Mouse (Mus musculus) subcutaneous adipose tissue, adult 2 months (tissue): Measurements from ENCODE around the gene Olfr1109. TPM values are rescaled to one million over a fixed set of nuclear protein-coding genes. Genes with fewer than 3 reads are reported as not detected.

Experiments
- polyA plus RNA-seq: library from polyadenylated mRNA; depleted of rRNA; stranded (reverse); fragments of >200 nt; gene quantifications from 2 replicates; pipeline ENCODE4 v1.2.3, GENCODE M21; 2012; ENCODE audit warnings: low replicate concordance; rRNA removed

The Olfr1109 gene
- polyA plus RNA-seq = not detected in 2 replicates

DNA sequence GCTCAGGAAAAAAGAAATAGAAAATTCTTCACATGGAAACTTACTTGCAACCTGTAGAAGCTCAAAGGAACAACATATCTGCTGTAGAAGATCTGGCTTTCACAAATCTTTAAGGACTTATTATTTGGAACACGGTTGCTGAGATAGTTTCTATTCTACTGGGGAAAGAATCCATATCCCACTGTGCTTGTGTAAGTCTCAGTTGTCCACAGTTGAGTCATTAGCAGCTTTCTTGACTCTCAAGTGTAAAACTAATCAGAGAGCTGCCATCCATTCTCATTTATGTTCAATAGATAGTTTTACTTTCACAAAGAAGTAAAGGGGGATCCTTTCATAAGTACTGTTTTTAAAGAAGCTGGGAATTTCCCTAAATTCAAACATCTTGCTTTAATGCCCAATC lies at the start of gene Olfr1109:
TSS of gene Olfr1109 (minus strand) at position 101 of the 400 bp plus-strand sequence.

DNA sequence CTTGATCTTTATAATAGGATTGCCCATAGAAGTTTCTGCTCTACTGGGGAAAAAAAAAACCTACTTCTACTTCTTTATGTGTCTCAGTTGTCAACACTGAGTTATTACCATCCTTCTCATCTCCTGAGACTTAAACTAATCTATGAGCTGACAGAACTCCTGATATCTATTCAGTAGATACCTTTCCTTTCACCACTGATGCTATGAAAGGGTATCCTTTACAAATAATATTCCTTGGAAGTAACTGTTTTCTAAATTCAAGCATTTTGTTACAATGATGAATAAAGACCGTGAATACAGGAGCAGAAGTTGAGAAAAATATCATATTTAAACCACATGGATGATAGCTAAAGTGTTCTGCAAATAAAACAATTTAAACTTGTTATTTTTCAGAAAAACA lies 44.4 kb upstream of the Olfr1109 start, which contains the start of gene Olfr1110:
TSS of gene Olfr1110 (minus strand) at position 101 of the 400 bp plus-strand sequence.

DNA sequence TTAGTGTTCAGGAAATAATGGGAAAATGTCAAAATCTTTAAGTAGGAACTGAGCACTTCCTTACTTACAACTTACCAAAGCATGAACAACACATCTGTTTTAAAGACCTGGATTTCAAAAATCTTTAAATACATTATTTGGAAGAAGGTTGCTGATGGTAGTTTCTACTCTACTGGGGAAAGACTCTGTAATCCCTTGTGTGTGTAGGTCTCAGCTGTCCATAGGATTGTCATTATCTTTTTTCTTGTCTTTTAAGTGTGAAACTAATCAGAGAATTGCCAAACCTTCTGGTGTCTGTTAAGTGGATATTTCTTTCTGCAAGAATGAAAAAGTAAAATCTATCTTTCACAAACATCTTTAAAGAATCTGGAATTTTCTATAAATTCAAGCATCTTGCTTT lies 18.7 kb upstream of the Olfr1109 start, which contains the start of gene Olfr259:
TSS of gene Olfr259 (minus strand) at position 101 of the 400 bp plus-strand sequence.

DNA sequence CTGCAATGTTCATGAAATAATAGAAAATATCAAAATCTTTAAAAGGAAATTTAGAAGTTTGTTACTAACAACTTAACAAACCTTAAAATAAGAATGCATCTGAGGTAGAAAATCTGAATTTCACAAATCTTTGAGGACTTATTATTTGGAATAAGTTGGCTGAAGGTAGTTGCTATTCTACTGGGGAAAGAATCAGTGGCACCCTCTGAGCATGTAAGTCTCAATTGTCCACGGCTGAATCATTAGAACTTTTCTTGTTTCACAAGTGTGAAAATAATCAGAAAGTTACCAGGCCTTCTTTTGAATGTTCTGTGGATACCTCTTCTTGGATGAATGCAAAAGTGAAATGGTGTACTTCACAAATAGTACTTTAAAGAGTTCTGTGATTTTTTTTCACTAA lies 20.1 kb downstream of the Olfr1109 start, which contains the start of gene Olfr1107:
TSS of gene Olfr1107 (minus strand) at position 101 of the 400 bp plus-strand sequence.

DNA sequence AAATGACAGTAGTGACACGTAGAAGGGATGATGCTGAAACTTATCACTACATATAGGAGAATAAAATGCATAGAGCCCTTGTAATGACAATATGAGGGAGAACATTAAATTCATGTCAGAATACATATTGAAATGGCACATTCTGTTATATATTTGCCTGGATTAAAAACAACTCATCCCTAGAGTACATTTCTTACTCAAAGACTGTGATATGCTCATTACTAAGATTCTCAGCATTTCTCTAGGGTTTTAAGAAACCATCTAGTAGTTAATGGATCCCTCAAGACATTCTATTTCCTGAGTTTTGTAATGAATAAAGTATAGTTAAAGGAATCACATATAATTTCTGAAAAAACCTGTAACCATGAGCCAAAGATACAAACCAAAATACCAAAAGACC lies 43.6 kb downstream of the Olfr1109 start, which contains the start of gene Olfr1106:
TSS of gene Olfr1106 (minus strand) at position 101 of the 400 bp plus-strand sequence.

Other genes with a start within 250 kb of the Olfr1109 start
- gene Olfr1095, start 244.3 kb downstream of the Olfr1109 start, polyA plus RNA-seq = not detected in 2 replicates
- not detected in 2 replicates for gene Gm13723, start 221.2 kb downstream of the Olfr1109 start, polyA plus RNA-seq
- not detected in 2 replicates for gene Olfr1097, start 203.8 kb downstream of the Olfr1109 start, polyA plus RNA-seq
- gene Olfr1098, start 171.5 kb downstream of the Olfr1109 start, polyA plus RNA-seq = not detected in 2 replicates
- not detected in 2 replicates for gene Olfr1099, start 135.3 kb downstream of the Olfr1109 start, polyA plus RNA-seq
- gene Olfr1100, start 116.1 kb downstream of the Olfr1109 start, polyA plus RNA-seq = not detected in 2 replicates
- not detected in 2 replicates for gene Olfr1101, start 104.8 kb downstream of the Olfr1109 start, polyA plus RNA-seq
- gene Olfr1102, start 97.6 kb downstream of the Olfr1109 start, polyA plus RNA-seq = not detected in 2 replicates
- not detected in 2 replicates for gene Olfr1104, start 68.9 kb downstream of the Olfr1109 start, polyA plus RNA-seq
- not detected in 2 replicates for gene Olfr1105, start 59.5 kb downstream of the Olfr1109 start, polyA plus RNA-seq
- not detected in 2 replicates for gene Olfr1106, start 43.7 kb downstream of the Olfr1109 start, polyA plus RNA-seq
- gene Olfr1107, start 20.2 kb downstream of the Olfr1109 start, polyA plus RNA-seq = not detected in 2 replicates
- not detected in 2 replicates for gene Olfr259, start 18.6 kb upstream of the Olfr1109 start, polyA plus RNA-seq
- not detected in 2 replicates for gene Olfr1110, start 44.3 kb upstream of the Olfr1109 start, polyA plus RNA-seq
- gene Olfr1111, start 56.6 kb upstream of the Olfr1109 start, polyA plus RNA-seq = not detected in 2 replicates
- gene Olfr1112, start 91.8 kb upstream of the Olfr1109 start, polyA plus RNA-seq = not detected in 2 replicates
- gene Olfr1113, start 113.0 kb upstream of the Olfr1109 start, polyA plus RNA-seq = not detected in 2 replicates
- gene Olfr1115, start 152.0 kb upstream of the Olfr1109 start, polyA plus RNA-seq = not detected in 2 replicates
- not detected in 2 replicates for gene Olfr1116, start 171.5 kb upstream of the Olfr1109 start, polyA plus RNA-seq
- not detected in 2 replicates for gene Olfr1118, start 211.6 kb upstream of the Olfr1109 start, polyA plus RNA-seq